Mouse (Mus musculus) neural tube, embryonic 15.5 days (tissue): ENCODE measurements around the gene Pdxk. TPM values are rescaled to one million over a fixed set of nuclear protein-coding genes. Genes with fewer than 3 reads are reported as not detected.
"Not testable (repeated sequence)": the region's sequence is repeated elsewhere in the genome, so short reads cannot be mapped to it uniquely, and the experiment has no call there.

ENCODE experiments used
- ATAC-seq: fragments of 200-750 bp; cut with Nextera tagmentation; 2 replicates; pipeline ENCODE4 v1.8.0; 2017; ENCODE audit warnings: mild to moderate bottlenecking, moderate TSS enrichment, moderate library complexity; ENCODE audit not compliant: low FRiP score
- H3K27ac ChIP-seq: fragments of 300-500 bp; sonication (generic); replicated peaks from 2 replicates; pipeline ENCODE4 v1.5.1; 2015; ENCODE audit warnings: mild to moderate bottlenecking, inconsistent platforms
- H3K27me3 ChIP-seq: fragments of 300-500 bp; sonication (generic); replicated peaks from 2 replicates; pipeline ENCODE4 v1.6.1; 2015; ENCODE audit warnings: inconsistent platforms
- H3K36me3 ChIP-seq: fragments of 300-500 bp; sonication (generic); 2 replicates; pipeline ENCODE4 v1.6.1; 2015; ENCODE audit warnings: inconsistent platforms
- H3K4me1 ChIP-seq: fragments of 300-500 bp; sonication (generic); 2 replicates; pipeline ENCODE4 v1.6.1; 2015; ENCODE audit warnings: inconsistent platforms
- H3K4me2 ChIP-seq: fragments of 300-500 bp; sonication (generic); 2 replicates; pipeline ENCODE4 v1.6.1; 2015; ENCODE audit warnings: inconsistent platforms, mild to moderate bottlenecking, moderate library complexity
- H3K4me3 ChIP-seq: fragments of 300-500 bp; sonication (generic); replicated peaks from 2 replicates; pipeline ENCODE4 v1.5.1; 2015; ENCODE audit warnings: mild to moderate bottlenecking, inconsistent platforms
- H3K9ac ChIP-seq: fragments of 300-500 bp; sonication (generic); replicated peaks from 2 replicates; pipeline ENCODE4 v1.6.1; 2015; ENCODE audit warnings: mild to moderate bottlenecking, inconsistent platforms
- H3K9me3 ChIP-seq: fragments of 300-500 bp; sonication (generic); replicated peaks from 2 replicates; pipeline ENCODE4 v1.6.1; 2016; ENCODE audit warnings: inconsistent platforms
- WGBS: fragments of 180-500 bp; shearing (Covaris S2); methylation state at CpG from one replicate; pipeline ENCODE4 v1.1.7; 2015; ENCODE audit warnings: mixed read lengths; 5-methylcytosine and 5-hydroxymethylcytosine counted together
- polyA plus RNA-seq: library from polyadenylated mRNA; unstranded; fragments of >200 nt; fragmentation: Nextera tagmentation; extraction: Ambion mirVana; gene quantifications from 2 replicates; pipeline ENCODE4 v1.2.1, GENCODE M21; 2015

Pdxk gene
- polyA plus RNA-seq, 1 experiment from 2014 or later = 49.2 TPM

GRCm38 (mm10) chr10:78432853-78433252 is 31.9 kb downstream of the Pdxk start:
- H3K4me3 ChIP-seq = no peak overlapping the region
- 68% methylated on average over 3 of the region's 3 CpGs for WGBS
- no peak overlapping the region for H3K4me2 ChIP-seq

GRCm38 (mm10) chr10:78429776-78430175 is 35.0 kb downstream of the Pdxk start:
- 94% methylated on average over 2 of the region's 2 CpGs for WGBS
- no peak overlapping the region for H3K27ac ChIP-seq
- H3K9ac ChIP-seq = no peak overlapping the region
- H3K4me1 ChIP-seq = peaks cover 18% of the 10 kb centered on the region
- no peak overlapping the region for H3K4me2 ChIP-seq
- no peaks in the 10 kb centered on the region for H3K9me3 ChIP-seq
- H3K4me3 ChIP-seq = no peak overlapping the region
- no peak for ATAC-seq
- no peaks in the 10 kb centered on the region for H3K27me3 ChIP-seq
- H3K36me3 ChIP-seq = peaks cover 19% of the 10 kb centered on the region

More at GRCm38 (mm10) chr10:78432853-78433252, 31.9 kb downstream of the Pdxk start:
- H3K27ac ChIP-seq = no peak overlapping the region
- no peak overlapping the region for H3K9ac ChIP-seq
- H3K4me1 ChIP-seq = no peaks in the 10 kb centered on the region
- ATAC-seq = no peak
- no peaks in the 10 kb centered on the region for H3K9me3 ChIP-seq
- peaks cover 11% of the 10 kb centered on the region for H3K36me3 ChIP-seq
- H3K27me3 ChIP-seq = no peaks in the 10 kb centered on the region

GRCm38 (mm10) chr10:78429180-78429579 is 35.6 kb downstream of the Pdxk start:
- WGBS = 92% methylated on average over 5 of the region's 5 CpGs
- Histone ChIP-seq H3K27ac (no peak overlapping the region), H3K9me3 (no peaks in the 10 kb centered on the region), H3K4me3 (no peak overlapping the region), H3K27me3 (no peaks in the 10 kb centered on the region), H3K9ac (no peak overlapping the region), H3K4me1 (peaks cover 18% of the 10 kb centered on the region), H3K4me2 (no peak overlapping the region), H3K36me3 (peaks cover 19% of the 10 kb centered on the region)
- ATAC-seq = no peak

GRCm38 (mm10) chr10:78428070-78428469 is 36.7 kb downstream of the Pdxk start:
- H3K4me2 ChIP-seq = no peak overlapping the region
- WGBS = 92% methylated on average over 11 of the region's 11 CpGs
- H3K36me3 ChIP-seq = peaks cover 19% of the 10 kb centered on the region
- no peaks in the 10 kb centered on the region for H3K9me3 ChIP-seq
- ATAC-seq = no peak
- no peaks in the 10 kb centered on the region for H3K27me3 ChIP-seq
- H3K27ac ChIP-seq = no peak overlapping the region
- H3K9ac ChIP-seq = no peak overlapping the region
- no peak overlapping the region for H3K4me3 ChIP-seq
- H3K4me1 ChIP-seq = peaks cover 18% of the 10 kb centered on the region

DNA sequence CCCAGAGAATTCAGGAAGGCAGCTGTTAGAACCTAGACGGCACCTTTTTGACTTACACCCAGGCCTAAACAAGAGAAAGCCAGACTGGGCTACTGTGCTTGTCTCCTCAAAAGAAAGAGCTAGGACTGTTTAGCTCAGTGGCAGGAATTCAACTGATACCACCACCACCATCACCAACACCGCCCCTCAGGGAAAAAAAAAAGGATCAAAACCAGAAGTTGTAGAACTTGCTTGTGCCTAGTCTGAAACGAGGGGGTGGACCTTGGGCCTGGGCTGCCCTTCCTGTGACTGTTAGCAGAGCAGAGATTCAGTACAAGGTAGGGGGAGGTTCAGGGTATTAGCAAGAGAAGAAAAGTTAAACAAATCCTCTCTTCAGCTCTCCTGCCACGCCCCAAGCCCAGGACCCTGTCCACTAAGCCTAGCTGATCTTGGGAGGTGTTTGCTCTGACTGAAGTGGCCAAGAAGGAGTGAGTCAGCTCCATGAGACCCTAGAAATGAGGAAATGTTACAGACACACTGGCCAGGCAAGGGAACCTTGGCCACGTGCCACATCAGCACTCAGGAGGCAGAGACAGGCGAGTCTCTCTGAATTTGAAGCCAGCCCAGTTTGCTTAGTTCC is 38.5 kb downstream of the Pdxk start:
- Histone ChIP-seq H3K36me3 (peaks cover 19% of the 10 kb centered on the region), H3K4me3 (peak overlapping the region; percentile 82), H3K27me3 (no peaks in the 10 kb centered on the region), H3K4me1 (peaks cover 18% of the 10 kb centered on the region), H3K9ac (peak overlapping the region; percentile 95), H3K9me3 (no peaks in the 10 kb centered on the region), H3K4me2 (peak overlapping the region; percentile 78), H3K27ac (peak overlapping the region; percentile 80)
- 50% methylated on average over 6 of the region's 6 CpGs for WGBS
- ATAC-seq = peak; percentile 8; the same call in 1 of the 2 replicates

DNA sequence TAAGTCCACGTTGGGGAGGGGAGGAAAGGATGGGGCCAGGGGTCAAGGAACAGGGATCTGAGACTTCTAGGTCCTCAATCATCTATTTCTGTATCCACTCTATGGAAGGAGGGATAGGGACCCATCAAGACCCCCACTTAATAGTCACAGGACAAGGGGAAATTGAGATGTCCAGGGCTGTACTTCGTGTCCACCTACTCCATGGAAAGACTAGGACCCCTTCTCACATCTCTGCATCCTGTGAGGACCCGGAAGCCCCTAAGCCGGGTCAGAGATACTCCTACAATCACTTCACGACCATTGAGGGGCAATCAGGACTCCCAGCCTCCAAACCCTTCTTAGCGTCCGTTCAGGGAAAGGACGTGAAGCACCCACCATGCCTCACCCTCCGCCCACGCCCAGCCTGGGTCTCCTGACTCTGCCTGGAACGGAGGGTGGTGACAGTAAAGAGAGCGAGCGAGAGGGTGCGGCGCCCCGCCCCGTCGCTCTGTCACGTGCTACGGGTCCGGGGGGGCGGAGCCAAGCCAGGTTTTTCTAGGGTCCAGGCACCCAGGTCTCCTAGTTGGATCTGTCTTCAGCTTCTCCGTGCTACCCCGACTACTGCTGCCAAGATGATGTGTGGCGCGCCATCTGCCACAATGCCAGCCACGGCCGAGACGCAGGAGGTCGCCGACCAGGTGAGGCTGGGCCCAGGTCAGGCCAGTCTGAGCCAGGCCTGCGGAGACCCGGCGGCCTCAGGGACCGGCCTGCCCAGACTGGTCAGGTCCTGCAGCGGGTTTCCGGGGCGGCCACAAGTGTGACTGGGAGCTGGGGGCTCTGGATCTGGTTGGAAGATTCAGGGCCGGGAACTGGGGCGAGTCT is 39.4 kb downstream of the Pdxk start, which contains the start of gene Cstb:
Gene Cstb (plus strand): TSS at position 489 of the 861 bp plus-strand sequence.
- Histone ChIP-seq H3K27ac (peak within 1 kb of the TSS; percentile 80), H3K9me3 (no peaks in the 10 kb centered on the region), H3K9ac (peak within 1 kb of the TSS; percentile 95), H3K4me1 (peaks cover 18% of the 10 kb centered on the region), H3K4me3 (peak within 1 kb of the TSS; percentile 82), H3K36me3 (peaks cover 19% of the 10 kb centered on the region), H3K4me2 (peak within 1 kb of the TSS; percentile 78), H3K27me3 (no peaks in the 10 kb centered on the region)
- 2% methylated on average over 40 of the region's 40 CpGs for WGBS
- peak; percentile 95 for ATAC-seq

GRCm38 (mm10) chr10:78422614-78423013 is 42.2 kb downstream of the Pdxk start:
- no peak overlapping the region for H3K27ac ChIP-seq
- 92% methylated on average over 3 of the region's 3 CpGs for whole genome bisulfite sequencing
- H3K4me3 ChIP-seq = no peak overlapping the region
- no peaks in the 10 kb centered on the region for H3K27me3 ChIP-seq
- no peak overlapping the region for H3K9ac ChIP-seq
- peaks cover 6% of the 10 kb centered on the region for H3K36me3 ChIP-seq
- no peaks in the 10 kb centered on the region for H3K9me3 ChIP-seq
- no peak overlapping the region for H3K4me2 ChIP-seq
- no peak for ATAC-seq
- peaks cover 18% of the 10 kb centered on the region for H3K4me1 ChIP-seq

GRCm38 (mm10) chr10:78420929-78421328 is 43.8 kb downstream of the Pdxk start:
- H3K27me3 ChIP-seq = no peaks in the 10 kb centered on the region
- H3K4me1 ChIP-seq = peaks cover 6% of the 10 kb centered on the region
- H3K9ac ChIP-seq = no peak overlapping the region
- H3K9me3 ChIP-seq = no peaks in the 10 kb centered on the region
- no peak overlapping the region for H3K4me3 ChIP-seq
- no peaks in the 10 kb centered on the region for H3K36me3 ChIP-seq
- H3K4me2 ChIP-seq = no peak overlapping the region
- ATAC-seq = no peak
- H3K27ac ChIP-seq = no peak overlapping the region
- 78% methylated on average over 2 of the region's 2 CpGs for WGBS

DNA sequence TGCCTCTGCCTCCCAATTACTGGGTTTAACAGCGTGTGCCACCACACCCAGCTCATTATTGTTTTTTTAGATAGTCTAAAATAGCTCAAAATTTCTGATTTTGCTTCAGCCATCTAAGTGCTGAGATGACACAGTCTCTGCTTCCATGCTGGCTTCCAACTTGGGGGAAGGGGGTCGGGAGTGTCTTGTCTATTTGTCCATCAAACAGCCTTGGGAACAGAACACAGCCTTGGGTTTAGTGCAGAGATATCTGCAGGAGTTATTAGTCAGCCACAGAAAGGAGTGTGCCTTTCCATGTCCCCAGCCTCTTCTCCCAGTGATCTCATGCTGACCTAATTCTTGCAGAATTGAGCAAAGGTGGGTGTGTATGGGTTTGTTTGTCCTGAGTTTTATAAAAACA is 46.0 kb downstream of the Pdxk start:
- no peak overlapping the region for H3K4me3 ChIP-seq
- ATAC-seq = no peak
- no peak overlapping the region for H3K9ac ChIP-seq
- no peaks in the 10 kb centered on the region for H3K4me1 ChIP-seq
- no peaks in the 10 kb centered on the region for H3K36me3 ChIP-seq
- H3K4me2 ChIP-seq = no peak overlapping the region
- 80% methylated on average over 2 of the region's 2 CpGs for WGBS
- no peaks in the 10 kb centered on the region for H3K27me3 ChIP-seq
- H3K27ac ChIP-seq = no peak overlapping the region
- H3K9me3 ChIP-seq = no peaks in the 10 kb centered on the region

GRCm38 (mm10) chr10:78417888-78418287 is 46.9 kb downstream of the Pdxk start:
- Histone ChIP-seq H3K36me3 (no peaks in the 10 kb centered on the region), H3K4me2 (no peak overlapping the region), H3K27ac (no peak overlapping the region), H3K4me1 (peaks cover 5% of the 10 kb centered on the region; the same call in 1 of the 2 replicates), H3K9ac (no peak overlapping the region), H3K27me3 (no peaks in the 10 kb centered on the region), H3K4me3 (no peak overlapping the region), H3K9me3 (no peaks in the 10 kb centered on the region)
- 67% methylated on average over 5 of the region's 5 CpGs for WGBS
- no peak for ATAC-seq

- H3K9me3 ChIP-seq, H3K27me3 ChIP-seq, H3K36me3 ChIP-seq, H3K4me3 ChIP-seq, H3K4me2 ChIP-seq, H3K9ac ChIP-seq, H3K27ac ChIP-seq, ATAC-seq: not testable (repeated sequence)
- H3K4me1 ChIP-seq = peaks cover 18% of the 10 kb centered on the region
- 89% methylated on average over 3 of the region's 4 CpGs for WGBS
Observed at GRCm38 (mm10) chr10:78414936-78415335, 49.8 kb downstream of the Pdxk start.

DNA sequence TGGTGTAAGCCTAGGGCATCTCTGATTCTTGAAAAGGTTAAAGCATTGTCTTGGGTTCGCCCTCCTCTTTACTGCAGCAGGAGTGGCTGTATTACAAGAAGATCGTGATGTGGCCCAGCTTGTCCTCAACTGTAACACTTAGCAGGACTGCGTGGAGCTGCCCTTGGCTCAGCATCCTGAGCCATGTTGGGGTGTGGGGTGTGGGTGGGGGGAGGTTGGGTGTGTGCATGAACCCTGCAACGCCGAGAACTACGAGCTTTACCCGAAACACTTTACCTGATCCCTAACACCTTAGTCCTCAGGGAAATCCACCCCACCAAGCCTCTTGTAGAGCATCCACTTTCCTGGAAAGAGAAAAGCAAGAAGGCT is 51.6 kb downstream of the Pdxk start:
- H3K27me3 ChIP-seq = no peaks in the 10 kb centered on the region
- ATAC-seq = peak; percentile 62
- peak overlapping the region; percentile 82 for H3K4me2 ChIP-seq
- peaks cover 18% of the 10 kb centered on the region for H3K4me1 ChIP-seq
- 51% methylated on average over 7 of the region's 7 CpGs for WGBS
- H3K36me3 ChIP-seq = peaks cover 26% of the 10 kb centered on the region
- H3K9ac ChIP-seq = peak overlapping the region; percentile 80
- peak overlapping the region; percentile 90 for H3K4me3 ChIP-seq
- peak overlapping the region; percentile 92 for H3K27ac ChIP-seq
- no peaks in the 10 kb centered on the region for H3K9me3 ChIP-seq
